Mouse (Mus musculus) myocyte (in vitro differentiated cells): Measurements from ENCODE around the gene Anapc4. TPM values are rescaled to one million over a fixed set of nuclear protein-coding genes. Genes with fewer than 3 reads are reported as not detected.
A peak's percentile ranks its signal among the peaks of the same experiment; 100 is the strongest.

Experiments
- H3K27me3 ChIP-seq: one replicate; pipeline ENCODE4 v1.6.1; 2011; ENCODE audit not compliant: control insufficient read depth, insufficient read depth, insufficient read length
- H3K36me3 ChIP-seq: one replicate; pipeline ENCODE4 v1.6.1; 2011; ENCODE audit not compliant: control insufficient read depth, insufficient read depth
- H3K4me2 ChIP-seq: one replicate; pipeline ENCODE4 v1.6.1; 2011; ENCODE audit warnings: low read depth, control low read depth
- H3K4me3 ChIP-seq: one replicate; pipeline ENCODE4 v1.5.1; 2011; ENCODE audit warnings: mild to moderate bottlenecking, control low read depth, moderate library complexity
- H3K79me2 ChIP-seq: one replicate; pipeline ENCODE4 v1.6.1; 2011; ENCODE audit not compliant: control insufficient read depth, insufficient read depth
- H3ac ChIP-seq: one replicate; pipeline ENCODE4 v1.6.1; 2011; ENCODE audit not compliant: control insufficient read depth, insufficient read length
- CEBPB ChIP-seq: IDR thresholded peaks from 2 replicates; pipeline ENCODE4 v1.6.1; 2011; ENCODE audit warnings: mild to moderate bottlenecking, moderate library complexity; ENCODE audit not compliant: poor library complexity, insufficient read depth, severe bottlenecking
- E2F4 ChIP-seq: IDR thresholded peaks from one replicate; pipeline ENCODE4 v1.6.1; 2011; ENCODE audit warnings: mild to moderate bottlenecking, control low read depth, moderate library complexity; ENCODE audit not compliant: insufficient read depth
- MAX ChIP-seq: IDR thresholded peaks from one replicate; pipeline ENCODE4 v1.6.1; 2011; ENCODE audit warnings: low read depth, mild to moderate bottlenecking, control low read depth
- MYOD1 ChIP-seq, 3 experiments: IDR thresholded peaks; one replicate each; pipeline ENCODE4 v1.6.1; 2011; ENCODE audit warnings: control low read depth in 2 of 3, low read depth in 2 of 3, mild to moderate bottlenecking in 2 of 3, moderate library complexity in 1 of 3; ENCODE audit not compliant: insufficient read length in 2 of 3, control insufficient read depth in 1 of 3
- MYOG ChIP-seq, 3 experiments: IDR thresholded peaks; one replicate each; pipeline ENCODE4 v1.6.1; 2011; ENCODE audit warnings: control low read depth in 2 of 3, low read depth in 2 of 3, mild to moderate bottlenecking in 2 of 3; ENCODE audit not compliant: insufficient read length in 2 of 3, control insufficient read depth in 1 of 3, insufficient read depth in 1 of 3
- POLR2A ChIP-seq: IDR thresholded peaks from one replicate; pipeline ENCODE4 v1.6.1; 2011; ENCODE audit warnings: low read depth, mild to moderate bottlenecking, control low read depth, moderate library complexity; ENCODE audit not compliant: insufficient read length
- POLR2AphosphoS2 ChIP-seq: IDR thresholded peaks from one replicate; pipeline ENCODE4 v1.6.1; 2011; ENCODE audit warnings: low read depth, control low read depth; ENCODE audit not compliant: insufficient read length
- REST ChIP-seq: IDR thresholded peaks from one replicate; pipeline ENCODE4 v1.6.1; 2011; ENCODE audit warnings: mild to moderate bottlenecking, control low read depth, moderate library complexity; ENCODE audit not compliant: insufficient read depth, insufficient read length
- SRF ChIP-seq: IDR thresholded peaks from one replicate; pipeline ENCODE4 v1.6.1; 2011; ENCODE audit warnings: low read depth; ENCODE audit not compliant: control insufficient read depth, insufficient read length
- TCF12 ChIP-seq: IDR thresholded peaks from one replicate; pipeline ENCODE4 v1.6.1; 2011; ENCODE audit warnings: mild to moderate bottlenecking, control low read depth; ENCODE audit not compliant: poor library complexity, insufficient read depth, severe bottlenecking
- TCF3 ChIP-seq: IDR thresholded peaks from one replicate; pipeline ENCODE4 v1.6.1; 2011; ENCODE audit warnings: low read depth, control low read depth; ENCODE audit not compliant: insufficient read length
- USF1 ChIP-seq: IDR thresholded peaks from one replicate; pipeline ENCODE4 v1.6.1; 2011; ENCODE audit warnings: low read depth, mild to moderate bottlenecking, control low read depth, moderate library complexity
- polyA plus RNA-seq: library from polyadenylated mRNA; unstranded; fragments of >200 nt; fragmentation: generic; extraction: Trizol; gene quantifications from one replicate; pipeline ENCODE4 v1.2.1, GENCODE M21; 2012; ENCODE audit warnings: missing spikeins

Gene Anapc4
- polyA plus RNA-seq, 1 experiment, result 32.2 TPM

GRCm38 (mm10) chr5:52908246-52908645 is 74.4 kb downstream of the Anapc4 start:
- no peaks in the 10 kb centered on the region for H3K27me3 ChIP-seq
- no peak overlapping the region for H3K4me2 ChIP-seq
- no peaks in the 10 kb centered on the region for H3K79me2 ChIP-seq
- no peak for TF ChIP-seq POLR2AphosphoS2
- no peak for TF ChIP-seq USF1
- TF ChIP-seq REST, result no peak
- TF ChIP-seq POLR2A, result no peak
- TF ChIP-seq MAX, result no peak
- TF ChIP-seq MYOG (IDR thresholded peaks at IDR 0.05; ENCODE audit: control insufficient read depth in 1 of 3, insufficient read depth in 1 of 3, insufficient read length in 2 of 3, low read depth in 2 of 3), result no peak
- TF ChIP-seq TCF3, result no peak
- TF ChIP-seq CEBPB, result no peak
- no peak for TF ChIP-seq SRF
- no peak for TF ChIP-seq TCF12
- no peak for TF ChIP-seq MYOD1 (IDR thresholded peaks at IDR 0.05; ENCODE audit: control insufficient read depth in 1 of 3, insufficient read length in 2 of 3, low read depth in 2 of 3)
- no peak for TF ChIP-seq E2F4
- H3K4me3 ChIP-seq, result no peak overlapping the region
- H3K36me3 ChIP-seq, result no peaks in the 10 kb centered on the region
- H3ac ChIP-seq, result no peak overlapping the region

- TF ChIP-seq E2F4 (no peak), SRF (no peak), USF1 (no peak), POLR2AphosphoS2 (no peak), MAX (no peak), MYOD1 (IDR thresholded peaks at IDR 0.05; ENCODE audit: control insufficient read depth in 1 of 3, insufficient read length in 2 of 3, low read depth in 2 of 3) (no peak), TCF3 (no peak), REST (no peak), TCF12 (no peak), POLR2A (no peak), CEBPB (no peak), MYOG (IDR thresholded peaks at IDR 0.05; ENCODE audit: control insufficient read depth in 1 of 3, insufficient read depth in 1 of 3, insufficient read length in 2 of 3, low read depth in 2 of 3) (no peak)
- no peak overlapping the region for H3K4me3 ChIP-seq
These were observed 76.4 kb downstream of the Anapc4 start for GRCm38 (mm10) chr5:52910159-52910591.

GRCm38 (mm10) chr5:52911286-52911870 is 77.6 kb downstream of the Anapc4 start:
- TF ChIP-seq TCF3 (no peak), MAX (no peak), POLR2AphosphoS2 (no peak), MYOG (IDR thresholded peaks at IDR 0.05; ENCODE audit: control insufficient read depth in 1 of 3, insufficient read depth in 1 of 3, insufficient read length in 2 of 3, low read depth in 2 of 3) (no peak), TCF12 (no peak), USF1 (no peak), CEBPB (no peak), E2F4 (no peak), REST (no peak), SRF (no peak)
- no peaks in the 10 kb centered on the region for H3K27me3 ChIP-seq

More at GRCm38 (mm10) chr5:52910159-52910591, 76.4 kb downstream of the Anapc4 start:
- peak overlapping the region; percentile 66 for H3K4me2 ChIP-seq
- H3K79me2 ChIP-seq, result no peaks in the 10 kb centered on the region
- H3ac ChIP-seq, result no peak overlapping the region
- no peaks in the 10 kb centered on the region for H3K27me3 ChIP-seq
- H3K36me3 ChIP-seq, result no peaks in the 10 kb centered on the region

GRCm38 (mm10) chr5:52913711-52914110 is 79.9 kb downstream of the Anapc4 start:
- Histone ChIP-seq H3K4me2 (no peak overlapping the region), H3K79me2 (no peaks in the 10 kb centered on the region), H3K4me3 (no peak overlapping the region), H3K27me3 (no peaks in the 10 kb centered on the region), H3K36me3 (no peaks in the 10 kb centered on the region), H3ac (no peak overlapping the region)
- TF ChIP-seq POLR2AphosphoS2 (no peak), CEBPB (no peak), TCF12 (no peak), REST (no peak), E2F4 (no peak), POLR2A (no peak)

More at GRCm38 (mm10) chr5:52911286-52911870, 77.6 kb downstream of the Anapc4 start:
- Histone ChIP-seq H3K4me3 (no peak overlapping the region), H3K4me2 (no peak overlapping the region), H3K36me3 (no peaks in the 10 kb centered on the region), H3K79me2 (no peaks in the 10 kb centered on the region), H3ac (no peak overlapping the region)
